Mouse (Mus musculus) ZHBTc4 (cell line): ENCODE measurements at regions not wholly inside any gene's neighbourhood (a gene's known extent, or its start where the extent isn't known, plus 50 kb on each side); places are given as distances from the start of the nearest gene placed in this dataset.
A peak's percentile ranks its signal among the peaks of the same experiment; 100 is the strongest.
"Not testable (repeated sequence)": the region's sequence is repeated elsewhere in the genome, so short reads cannot be mapped to it uniquely, and the experiment has no call there.

Source experiments
- DNase-seq: peaks from one replicate; pipeline ENCODE4 v3.0.0-alpha.2; 2011; ENCODE audit warnings: low read depth, low spot score

DNA sequence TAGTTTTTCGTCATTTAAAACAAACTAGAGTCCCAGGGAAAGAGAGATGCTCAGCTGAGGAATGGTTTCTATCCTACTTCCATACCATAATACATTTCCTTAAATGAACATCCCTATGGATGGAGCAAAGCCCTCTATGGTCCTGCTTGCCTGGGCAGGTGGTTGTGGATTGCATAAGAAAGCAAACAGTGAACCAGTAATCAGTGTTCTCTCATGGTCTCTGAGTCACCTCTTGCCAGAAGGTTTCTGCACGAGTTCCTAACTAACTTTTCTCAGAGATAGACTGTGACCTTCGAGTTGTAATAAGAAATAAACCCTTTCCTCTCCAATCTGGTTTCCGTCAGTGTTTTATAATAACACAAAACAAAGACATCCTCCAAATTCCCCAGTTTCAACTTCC lies 62.9 kb upstream of the Bet1 start:
- no peak for DNase-seq

DNA sequence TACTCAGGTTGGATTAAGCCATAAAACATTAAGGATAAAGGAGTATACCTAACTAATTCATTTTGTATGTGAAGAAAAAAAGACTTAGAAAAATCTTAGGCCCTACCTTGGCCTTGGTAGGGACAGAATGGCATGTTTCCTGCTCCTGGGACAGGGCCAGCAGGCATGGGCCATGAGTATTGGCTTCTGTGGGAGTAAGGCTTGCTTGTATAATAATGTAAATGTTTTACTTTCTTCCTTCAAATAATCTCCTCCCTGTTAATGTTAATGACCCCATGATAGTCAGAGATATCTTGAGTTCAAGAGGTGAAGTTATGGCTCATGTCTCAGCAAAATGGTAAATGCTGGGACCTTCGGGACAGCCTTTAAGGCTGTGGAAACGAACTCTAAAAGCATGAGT lies 71.5 kb upstream of the Bet1 start:
- DNase-seq, result no peak

DNA sequence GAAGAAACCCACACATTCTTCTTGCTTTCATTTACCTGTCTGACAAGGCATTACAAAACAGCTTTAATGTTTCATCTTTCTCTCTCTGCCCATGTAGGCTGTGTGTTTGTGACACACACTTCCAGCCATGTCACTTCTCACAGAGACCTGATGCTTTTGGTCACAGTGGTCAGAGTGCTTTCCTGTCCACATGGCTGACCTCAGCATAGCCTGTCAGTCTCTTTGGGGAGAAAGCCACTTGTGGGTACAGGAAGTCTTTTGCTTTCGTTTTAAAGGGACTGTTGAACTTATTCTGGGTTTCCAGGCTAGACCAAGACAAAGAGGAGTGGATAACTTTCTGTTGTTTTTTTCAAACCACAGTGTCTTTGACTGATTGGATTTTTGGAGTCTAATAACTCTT lies 77.0 kb upstream of the Bet1 start:
- no peak for DNase-seq

DNA sequence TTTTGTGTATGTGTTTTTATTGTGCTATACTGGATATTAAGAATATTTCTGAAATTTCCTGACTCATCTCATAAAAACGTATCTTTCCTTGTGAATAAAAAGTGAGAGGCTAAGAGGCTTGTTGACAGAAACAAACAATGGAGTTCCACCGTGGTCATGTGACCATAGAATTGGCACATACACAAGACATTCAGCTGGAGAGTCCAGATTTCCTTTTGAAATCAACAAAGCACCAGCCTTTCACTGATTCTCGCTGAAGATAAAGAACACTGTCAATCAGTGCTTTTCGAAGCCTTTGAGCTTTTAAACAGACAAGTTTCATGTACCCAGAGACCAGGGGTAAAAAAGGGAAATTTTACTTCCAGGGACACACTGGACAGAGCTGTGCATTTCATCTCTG lies 80.3 kb upstream of the Bet1 start:
- DNase-seq, result no peak

DNA sequence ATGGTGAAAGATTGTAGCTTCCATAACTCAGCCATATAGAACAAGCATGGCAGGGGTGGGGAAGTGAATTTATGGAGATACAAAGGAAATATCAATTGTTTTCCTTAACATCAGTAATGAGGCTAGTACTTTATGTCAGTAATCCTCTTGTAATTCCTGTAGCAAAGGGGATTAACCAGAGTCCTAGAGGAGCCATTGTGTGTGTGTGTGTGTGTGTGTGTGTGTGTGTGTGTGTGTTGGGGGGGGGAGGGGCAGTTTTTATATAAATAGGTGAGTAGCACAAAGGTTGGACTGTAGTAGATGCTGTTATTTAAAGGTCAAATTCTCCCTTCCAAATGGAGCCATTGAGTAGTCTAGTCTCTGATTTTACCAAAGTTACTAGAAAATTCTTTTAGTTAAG lies 81.0 kb upstream of the Bet1 start:
- no peak for DNase-seq

DNA sequence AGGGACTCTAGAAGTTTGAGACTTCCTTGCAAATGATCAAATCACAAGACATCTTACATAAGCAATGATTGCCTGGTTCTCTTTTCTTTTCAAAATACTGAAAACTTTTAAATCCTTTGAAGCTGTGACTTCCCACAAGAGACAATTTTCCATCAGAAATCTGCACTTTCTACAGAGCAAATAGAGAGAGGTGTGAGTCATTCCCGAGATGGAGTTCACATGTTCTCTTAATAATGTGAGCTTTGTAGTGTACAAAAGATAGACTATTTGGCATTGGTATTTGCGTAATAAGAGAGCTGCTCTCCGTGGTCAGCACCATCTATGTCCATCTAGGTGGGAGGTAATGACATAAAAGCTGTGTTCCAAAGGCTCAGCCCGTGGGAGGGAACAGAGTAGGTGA lies 84.8 kb upstream of the Bet1 start:
- DNase-seq, result no peak

DNA sequence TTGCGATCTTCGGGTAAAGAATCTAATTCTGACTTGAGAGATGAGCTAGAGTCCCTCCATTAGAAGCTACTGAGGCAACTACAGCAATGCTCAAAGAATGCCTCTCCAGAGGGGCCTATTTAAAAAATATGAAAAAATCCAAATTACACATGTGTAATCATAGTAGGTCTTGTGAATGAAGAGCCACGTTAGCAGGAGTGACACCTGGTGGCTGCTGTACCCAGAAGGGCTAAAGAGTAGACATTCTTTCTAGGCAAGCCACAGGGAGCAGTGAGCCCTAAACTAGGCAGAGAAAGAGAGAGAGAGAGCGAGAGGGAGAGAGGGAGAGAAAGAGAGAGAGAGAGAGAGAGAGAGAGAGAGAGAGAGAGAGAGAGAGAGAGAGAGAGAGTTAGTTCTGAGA lies 100.9 kb upstream of the Bet1 start:
- DNase-seq, result no peak

DNA sequence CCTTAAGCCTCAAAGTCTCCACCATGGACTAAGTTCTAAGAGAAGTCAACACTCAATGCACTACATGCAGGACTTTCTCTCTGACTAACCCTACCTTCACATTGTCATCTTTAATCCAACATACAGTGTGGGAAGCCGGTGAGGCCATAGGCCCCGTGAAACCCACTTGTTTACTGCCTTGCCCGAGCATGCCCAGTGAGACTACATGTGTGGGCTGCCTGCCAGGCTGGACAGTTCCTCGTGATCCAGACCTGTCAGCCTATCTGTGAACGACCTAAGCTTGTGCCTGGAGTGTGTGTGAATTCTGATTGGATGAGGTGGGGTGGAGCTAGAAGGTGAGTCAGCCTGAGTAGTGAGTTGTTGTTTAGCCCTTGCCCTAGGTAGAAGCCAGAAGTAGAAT lies 104.2 kb upstream of the Bet1 start:
- DNase-seq, result peak; percentile 7

DNA sequence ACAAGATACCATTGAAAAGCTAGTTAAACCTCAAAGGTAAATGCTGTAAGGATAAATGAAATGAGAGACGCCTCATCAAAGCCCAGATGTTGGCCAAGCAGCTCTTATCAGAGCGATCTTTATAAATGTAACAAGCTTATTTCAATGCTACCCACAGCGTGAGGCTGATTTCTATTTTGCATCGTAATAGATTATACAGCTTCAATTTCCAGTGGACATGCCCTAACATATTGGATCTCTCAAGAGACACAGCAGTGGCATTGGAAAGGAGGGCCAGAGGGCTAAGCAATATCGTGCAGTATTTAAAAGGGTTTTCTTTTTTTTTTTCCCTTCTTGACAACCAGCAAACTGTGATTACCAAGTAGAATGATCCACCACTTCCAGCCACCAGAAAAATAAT lies 106.5 kb upstream of the Bet1 start:
- DNase-seq, result no peak

DNA sequence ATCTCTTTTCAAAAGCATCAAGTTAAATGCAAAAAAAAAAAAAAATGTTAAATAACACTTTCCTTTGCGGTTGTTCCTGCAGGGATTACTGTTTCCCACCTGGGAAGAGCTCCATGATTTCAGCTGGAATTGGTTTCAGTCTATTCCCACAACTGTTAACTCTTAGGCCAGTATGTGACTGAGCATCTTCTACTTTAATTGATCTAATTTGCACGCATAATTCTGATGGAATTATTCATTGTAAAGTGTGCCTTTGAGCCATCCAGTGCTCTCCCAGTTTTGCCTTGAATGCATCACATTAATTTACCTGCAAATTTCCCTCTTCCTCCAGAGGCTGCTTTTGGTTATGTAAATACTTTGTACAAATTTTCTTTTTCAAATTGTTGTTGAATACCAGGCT lies 114.4 kb upstream of the Bet1 start:
- no peak for DNase-seq

DNA sequence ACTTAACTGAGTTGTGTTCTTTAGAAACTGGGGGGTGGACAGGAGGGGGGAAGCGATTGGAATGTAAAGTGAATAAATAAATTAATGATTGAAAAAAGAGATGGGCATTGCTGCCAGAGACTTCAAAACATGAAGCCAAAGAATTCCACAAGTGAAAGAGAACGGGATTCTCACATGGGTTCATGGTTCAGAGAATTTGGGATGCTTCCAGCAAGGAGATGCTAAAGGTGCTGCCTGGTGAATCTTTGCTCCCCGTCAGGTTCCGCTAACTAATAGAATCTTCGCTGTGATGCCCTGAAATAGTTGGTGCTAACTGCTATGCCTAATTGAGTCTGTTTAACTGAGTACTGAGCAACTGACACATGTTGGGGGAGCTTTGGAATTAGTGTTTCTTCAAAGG lies 118.9 kb upstream of the Bet1 start:
- DNase-seq, result no peak

DNA sequence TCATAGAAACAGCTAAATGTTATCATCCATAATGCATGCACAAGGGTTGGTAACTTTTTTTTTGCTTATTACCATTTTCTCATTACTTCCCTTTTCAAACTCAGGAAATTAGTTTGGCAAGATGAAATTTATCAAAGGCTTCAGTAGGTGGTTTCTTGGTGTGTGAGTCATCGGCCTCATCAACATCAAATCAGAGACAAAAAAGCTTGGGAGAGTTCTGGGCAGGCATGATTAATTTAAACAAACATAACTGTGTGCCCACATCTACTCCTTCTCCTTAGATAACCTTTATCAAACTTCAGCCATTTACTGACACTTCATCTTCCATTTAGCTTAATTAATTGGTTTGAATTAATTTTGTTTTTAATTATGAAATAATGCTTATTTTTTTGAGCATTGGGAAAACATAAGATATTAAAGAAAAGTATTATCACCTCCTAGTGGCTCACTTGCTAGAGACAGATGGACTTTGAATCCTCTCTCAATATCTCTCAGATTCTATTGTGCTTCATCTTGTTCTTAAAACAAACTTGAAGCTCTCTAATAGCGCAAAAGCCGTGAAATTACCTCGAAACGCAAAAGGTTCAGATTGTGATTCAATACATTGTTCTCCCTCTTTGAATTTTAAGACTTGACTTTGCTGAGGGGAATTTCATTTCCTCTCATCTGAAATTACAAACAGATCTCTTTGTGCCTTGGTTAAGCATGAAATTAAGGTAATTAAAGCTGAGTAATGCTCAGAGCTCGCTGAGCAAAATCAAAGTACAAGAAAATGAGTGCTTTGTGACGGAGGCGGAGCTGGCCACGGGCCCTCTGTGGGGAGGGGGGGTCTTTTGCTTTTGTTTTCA lies 158.7 kb upstream of the Bet1 start:
- DNase-seq, result no peak

DNA sequence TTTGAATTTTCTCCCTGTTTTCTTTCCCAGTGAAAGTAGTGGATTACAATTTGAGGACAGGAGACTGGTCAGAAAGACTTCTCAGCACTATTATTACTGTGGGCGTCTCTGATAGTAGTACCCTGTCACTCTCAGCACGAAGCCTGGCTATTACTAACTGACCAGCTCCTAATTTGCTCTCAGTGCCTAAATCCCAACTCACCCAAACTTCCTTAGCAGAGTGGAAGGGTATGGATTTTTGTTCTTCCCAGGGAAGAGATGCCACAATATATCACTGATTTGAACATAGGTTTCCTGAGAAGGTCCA lies 159.3 kb upstream of the Bet1 start:
- no peak for DNase-seq

DNA sequence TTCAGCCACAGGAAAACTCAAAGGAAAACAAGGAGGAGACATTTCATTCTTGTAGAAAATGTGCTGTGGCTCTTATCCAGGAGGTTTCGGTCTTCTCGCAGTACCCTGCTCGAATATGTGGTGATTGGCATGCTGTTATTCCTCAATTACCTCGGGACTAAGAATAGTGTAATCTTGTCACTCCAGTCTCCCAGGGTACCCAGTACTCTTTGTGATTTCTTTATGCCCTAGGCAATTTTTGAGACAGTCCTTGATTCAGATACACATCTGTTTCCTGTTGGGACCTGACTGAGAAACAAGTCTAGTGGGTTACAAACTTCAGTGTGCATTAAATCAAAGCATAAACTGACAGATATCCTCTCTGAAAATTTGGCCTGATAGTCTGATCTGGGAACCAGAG lies 189.8 kb upstream of the Bet1 start:
- DNase-seq, result no peak

DNA sequence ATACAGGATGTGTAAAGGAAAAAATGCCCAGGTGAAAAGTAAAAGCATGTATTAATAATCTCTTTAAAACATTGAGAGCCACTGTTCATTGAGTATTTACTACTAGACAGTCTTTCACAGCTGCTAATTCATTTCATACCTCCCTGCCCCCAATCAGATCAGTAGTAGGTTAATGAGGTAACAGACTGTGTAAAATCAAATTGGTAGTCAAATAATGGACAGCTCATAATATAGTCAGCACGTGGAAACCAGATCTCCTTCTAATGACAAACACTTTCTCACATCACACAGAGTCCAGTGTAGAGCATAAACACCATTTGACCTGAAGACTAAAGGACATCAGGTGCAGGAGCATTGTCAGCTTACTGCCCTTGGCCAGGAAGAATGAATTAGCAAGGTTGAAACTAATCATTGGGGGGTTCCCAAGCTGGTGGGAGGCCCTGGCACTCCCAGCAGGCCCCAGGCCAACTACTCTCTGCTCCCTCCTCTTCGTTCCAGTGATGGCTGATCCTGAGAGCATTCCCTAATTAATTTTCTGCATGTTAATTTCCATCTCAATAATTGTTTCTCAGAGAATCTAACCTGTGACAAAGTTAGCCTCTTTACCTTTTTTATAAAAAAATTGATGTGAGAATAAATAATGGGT lies 190.6 kb upstream of the Bet1 start:
- DNase-seq, result no peak

DNA sequence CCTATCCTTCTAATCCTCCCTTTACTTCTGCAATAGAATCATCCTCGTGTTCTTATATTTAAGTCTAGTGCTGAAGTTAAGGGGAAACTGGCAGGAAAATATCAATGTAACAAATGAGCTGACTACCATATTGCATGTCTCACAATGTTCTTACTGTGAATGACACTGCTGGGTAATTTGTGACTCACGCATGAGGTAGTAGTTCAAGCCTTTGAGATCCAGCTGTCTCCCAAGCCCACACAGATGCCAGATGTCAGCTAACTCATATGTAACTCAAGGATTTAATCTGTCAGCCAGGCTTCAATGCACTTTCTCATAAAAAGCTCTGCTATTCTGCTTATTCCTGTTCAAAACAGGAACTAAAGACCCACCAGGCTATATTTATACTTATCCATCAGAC lies 204.6 kb upstream of the Bet1 start:
- DNase-seq, result no peak

DNA sequence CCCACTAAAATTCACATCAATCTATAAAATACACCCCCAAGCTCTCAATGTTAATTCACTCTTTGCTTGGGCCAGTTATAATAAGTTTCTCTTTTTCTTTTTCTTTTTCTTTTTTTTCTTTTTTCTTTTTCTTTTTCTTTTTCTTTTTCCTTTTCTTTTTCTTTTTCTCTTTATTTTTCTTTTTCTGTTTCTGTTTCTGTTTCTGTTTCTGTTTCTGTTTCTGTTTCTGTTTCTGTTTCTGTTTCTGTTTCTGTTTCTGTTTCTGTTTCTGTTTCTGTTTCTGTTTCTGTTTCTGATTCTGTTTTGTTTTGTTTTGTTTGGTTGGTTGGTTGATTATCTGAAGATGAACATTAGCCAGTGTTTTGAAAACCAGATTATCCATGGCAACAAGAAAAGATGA lies 201.2 kb upstream of the Col1a2 start:
- not testable (repeated sequence) for DNase-seq

DNA sequence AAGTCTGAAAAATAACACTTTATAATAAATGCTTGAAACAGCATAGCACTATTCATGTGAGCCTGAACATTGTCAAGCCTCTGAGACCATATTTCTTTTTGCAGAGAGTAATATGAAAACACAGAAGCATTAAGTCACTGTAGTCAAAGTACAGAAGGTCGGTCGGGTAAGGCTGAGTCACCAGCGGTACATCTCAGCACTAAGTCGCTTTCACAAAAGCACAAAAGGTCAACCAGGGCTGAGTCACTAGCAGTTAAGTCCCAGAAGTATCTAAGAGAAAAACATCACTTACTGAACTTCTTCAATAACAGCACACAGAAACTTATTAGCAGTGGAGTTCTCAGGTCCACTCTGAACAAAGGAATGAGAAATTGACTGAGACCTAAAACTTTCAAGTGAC lies 154.7 kb upstream of the Col1a2 start:
- no peak for DNase-seq

DNA sequence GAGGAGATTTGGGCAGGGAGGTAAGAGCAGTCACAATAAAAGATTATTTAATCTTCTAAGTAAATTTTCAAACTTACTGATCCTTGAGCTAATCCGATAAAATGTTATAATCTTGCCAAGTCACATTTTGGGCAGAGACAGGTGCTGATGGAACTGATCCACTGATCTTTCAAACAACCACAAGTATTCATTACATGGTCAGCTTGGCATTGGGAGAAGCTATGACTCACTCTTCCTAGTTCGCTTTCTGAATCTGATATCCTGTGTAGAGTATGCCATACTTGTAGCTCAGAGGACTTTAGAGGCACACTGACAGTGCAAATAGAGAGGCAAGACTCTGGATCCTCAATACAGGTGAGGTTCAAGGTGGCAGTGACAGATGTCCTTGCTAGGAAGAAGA lies 142.4 kb upstream of the Col1a2 start:
- DNase-seq, result no peak

DNA sequence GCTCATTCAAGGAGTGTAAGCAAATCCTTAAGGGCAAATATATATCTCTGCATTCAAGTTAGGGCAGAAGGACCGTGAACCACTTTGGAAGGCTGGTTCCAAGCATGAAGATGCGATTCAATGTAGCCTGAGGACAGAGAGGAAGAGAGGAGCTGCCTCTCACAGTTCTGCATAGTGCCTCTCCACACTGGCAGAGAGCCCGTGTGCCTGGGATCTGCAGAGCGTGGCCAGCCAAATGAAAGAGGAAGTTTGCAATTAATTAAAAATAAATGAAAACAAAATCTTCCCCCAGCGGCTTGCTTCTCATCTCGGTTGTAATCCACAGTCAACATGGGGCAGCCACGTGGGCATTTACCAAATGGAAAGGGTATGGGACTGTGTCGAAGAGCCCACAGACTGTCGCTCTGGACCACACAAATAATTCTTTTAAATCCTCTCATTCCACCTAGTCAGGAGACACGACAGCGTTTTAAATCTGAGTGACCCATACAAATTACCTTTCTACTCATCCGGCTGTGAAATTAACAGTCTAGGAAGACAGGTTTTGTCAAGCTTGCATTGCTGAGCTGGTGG lies 129.1 kb upstream of the Col1a2 start:
- DNase-seq, result no peak

DNA sequence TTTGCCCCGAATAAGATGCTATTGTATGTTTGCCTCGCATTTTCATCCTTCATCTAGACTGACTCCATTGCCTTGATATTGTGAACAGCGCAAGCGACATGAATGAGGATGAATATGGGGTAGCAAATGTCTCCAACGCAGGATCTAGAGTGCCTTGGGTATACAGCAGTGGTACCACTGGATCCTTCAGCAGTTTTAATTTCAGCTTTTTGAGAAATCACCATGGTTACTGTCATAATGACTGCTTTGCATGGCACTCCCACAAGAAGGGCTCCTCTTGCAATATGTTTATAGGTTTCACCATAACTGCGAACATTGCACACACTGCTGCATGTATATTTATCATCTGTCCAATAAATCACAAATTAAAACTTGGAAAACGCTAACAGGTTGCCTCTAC lies 107.8 kb upstream of the Col1a2 start:
- no peak for DNase-seq

DNA sequence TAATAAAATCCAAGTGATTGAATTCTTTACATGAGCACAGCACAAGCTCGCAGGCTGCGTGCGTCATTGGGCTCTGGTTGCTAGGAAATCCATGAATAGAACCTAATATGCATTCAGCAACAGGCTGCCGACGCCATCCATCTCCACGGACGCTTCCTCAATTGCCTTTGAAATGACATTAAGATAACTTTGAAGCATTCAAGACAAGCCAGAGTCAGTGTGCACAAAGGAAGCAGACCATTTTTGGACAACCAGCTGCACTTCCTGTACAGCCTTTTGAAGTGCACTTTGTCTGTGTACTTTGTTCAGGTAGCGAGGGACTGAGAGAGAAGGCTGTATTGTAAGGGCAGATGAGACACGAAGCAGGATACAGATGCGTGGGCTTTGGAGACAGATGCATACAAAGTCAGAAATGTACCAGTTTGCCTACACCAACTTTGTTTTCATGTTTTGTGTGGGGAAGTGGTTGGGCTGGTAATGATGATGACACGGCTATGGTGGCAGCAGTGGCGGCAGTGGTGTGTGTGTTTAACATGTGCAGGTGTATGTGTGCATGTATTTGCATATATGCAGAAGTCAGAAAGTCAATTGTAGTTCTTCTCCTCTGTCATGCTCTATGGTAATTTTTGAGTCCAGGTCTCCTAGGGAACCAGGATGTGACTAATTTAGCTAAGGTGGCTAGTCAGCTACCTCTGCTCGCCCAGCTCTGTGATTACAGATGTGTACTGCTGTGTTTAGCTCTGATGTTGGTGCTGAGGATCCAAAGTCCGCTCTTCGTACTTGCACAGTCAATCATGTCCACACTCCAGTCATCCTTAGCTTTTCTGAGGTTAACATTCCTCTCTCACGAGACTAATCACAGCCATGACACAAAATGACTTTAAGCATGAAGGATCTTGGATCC lies 106.7 kb upstream of the Col1a2 start:
- no peak for DNase-seq
